Mouse (Mus musculus) embryonic fibroblast, embryonic 13.5 days (primary cell): ENCODE results near the gene Bbs5. TPM values are rescaled to one million over a fixed set of nuclear protein-coding genes. Genes with fewer than 3 reads are reported as not detected.
A peak's percentile ranks its signal among the peaks of the same experiment; 100 is the strongest.

Source experiments
- H3K27ac ChIP-seq: 2 replicates; pipeline ENCODE4 v1.5.1; 2012; ENCODE audit warnings: low read length, control low read depth, inconsistent platforms; ENCODE audit not compliant: insufficient read depth
- H3K4me1 ChIP-seq: 2 replicates; pipeline ENCODE4 v1.6.1; 2011; ENCODE audit warnings: low read length; ENCODE audit not compliant: control insufficient read depth, insufficient read depth
- H3K4me3 ChIP-seq: 2 replicates; pipeline ENCODE4 v1.5.1; 2011; ENCODE audit warnings: mild to moderate bottlenecking, control low read depth, low read length; ENCODE audit not compliant: insufficient read depth
- CTCF ChIP-seq: IDR thresholded peaks from 2 replicates; pipeline ENCODE4 v1.5.1; 2011; ENCODE audit warnings: mild to moderate bottlenecking, control low read depth, low read length, moderate library complexity, borderline replicate concordance; ENCODE audit not compliant: insufficient read depth
- POLR2A ChIP-seq: IDR thresholded peaks from 2 replicates; pipeline ENCODE4 v1.6.1; 2011; ENCODE audit warnings: low read depth, mild to moderate bottlenecking, control low read depth, low read length, moderate library complexity
- polyA plus RNA-seq: library from polyadenylated mRNA; stranded (reverse); fragments of >200 nt; gene quantifications from 2 replicates; pipeline ENCODE4 v1.2.4, GENCODE M21; 2011; ENCODE audit warnings: low read depth; ENCODE audit not compliant: missing spikeins, insufficient read length

Gene Bbs5
- polyA plus RNA-seq, 1 experiment = 19.3 TPM

GRCm38 (mm10) chr2:69684488-69684887 lies 37.5 kb downstream of the Bbs5 start:
- H3K4me1 ChIP-seq = no peaks in the 10 kb centered on the region
- no peak for TF ChIP-seq CTCF
- no peak for TF ChIP-seq POLR2A
- no peak overlapping the region for H3K27ac ChIP-seq
- H3K4me3 ChIP-seq = no peak overlapping the region

GRCm38 (mm10) chr2:69690214-69690613 lies 43.2 kb downstream of the Bbs5 start:
- TF ChIP-seq POLR2A (no peak), CTCF (no peak)
- H3K4me3 ChIP-seq = no peak overlapping the region
- H3K27ac ChIP-seq = no peak overlapping the region
- no peaks in the 10 kb centered on the region for H3K4me1 ChIP-seq

GRCm38 (mm10) chr2:69690843-69691242 lies 43.9 kb downstream of the Bbs5 start:
- no peak overlapping the region for H3K27ac ChIP-seq
- no peak overlapping the region for H3K4me3 ChIP-seq
- no peaks in the 10 kb centered on the region for H3K4me1 ChIP-seq
- TF ChIP-seq CTCF (no peak), POLR2A (no peak)

DNA sequence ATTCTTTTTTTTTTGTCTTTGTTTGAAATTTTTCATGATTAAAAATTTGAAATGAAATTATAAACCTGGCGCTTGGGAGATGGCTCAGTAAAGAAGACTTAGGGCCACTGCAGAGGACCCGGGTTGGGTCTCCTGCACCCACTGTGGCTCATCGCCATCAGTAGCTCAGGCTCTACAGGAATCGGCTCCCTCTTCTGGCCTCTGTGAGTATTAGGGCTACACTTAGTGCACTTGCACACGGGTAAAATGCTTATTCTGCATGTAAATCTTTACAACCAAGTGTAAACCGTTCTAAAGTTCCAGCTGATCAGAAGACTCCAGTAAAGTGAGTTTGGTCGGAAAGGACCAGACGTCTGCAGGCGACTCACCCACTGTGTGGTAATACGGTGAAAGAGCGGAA lies 46.5 kb downstream of the Bbs5 start:
- Histone ChIP-seq H3K4me3 (no peak overlapping the region), H3K4me1 (no peaks in the 10 kb centered on the region), H3K27ac (no peak overlapping the region)
- TF ChIP-seq CTCF (no peak), POLR2A (no peak)

- TF ChIP-seq CTCF = no peak
- TF ChIP-seq POLR2A = no peak
- no peak overlapping the region for H3K4me3 ChIP-seq
- no peak overlapping the region for H3K27ac ChIP-seq
- H3K4me1 ChIP-seq = no peaks in the 10 kb centered on the region
Measured at GRCm38 (mm10) chr2:69700446-69700845, 53.5 kb downstream of the Bbs5 start.

GRCm38 (mm10) chr2:69712171-69712570 lies 65.2 kb downstream of the Bbs5 start:
- Histone ChIP-seq H3K27ac (no peak overlapping the region), H3K4me3 (no peak overlapping the region), H3K4me1 (no peaks in the 10 kb centered on the region)
- no peak for TF ChIP-seq POLR2A
- no peak for TF ChIP-seq CTCF

GRCm38 (mm10) chr2:69712981-69713625 lies 66.1 kb downstream of the Bbs5 start, which contains the start of gene Fastkd1:
Fastkd1 (minus strand) TSS chr2:69713516.
- Histone ChIP-seq H3K4me1 (no peaks in the 10 kb centered on the region), H3K4me3 (peak within 1 kb of the TSS; percentile 82), H3K27ac (peak within 1 kb of the TSS; percentile 29; the same call in 1 of the 2 replicates)
- TF ChIP-seq POLR2A (peak; percentile 53), CTCF (no peak)

DNA sequence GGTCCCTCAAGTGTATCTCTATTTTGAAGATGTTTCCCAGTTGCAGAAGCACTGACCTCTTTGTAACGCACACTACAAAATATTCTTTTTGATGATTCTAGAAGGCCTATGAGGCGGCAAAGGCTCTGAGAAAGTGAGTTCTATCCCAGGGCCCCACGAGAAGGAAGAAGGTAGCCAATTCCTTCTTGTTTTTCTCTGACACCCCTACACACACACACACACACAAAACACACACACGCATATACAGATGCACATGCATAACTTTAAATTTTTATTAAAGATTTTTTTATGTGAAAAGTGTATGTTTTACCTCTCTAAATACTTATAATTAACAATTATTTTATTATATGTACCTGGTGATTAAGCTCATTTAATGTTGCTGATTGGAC lies 66.6 kb downstream of the Bbs5 start:
- no peak for TF ChIP-seq POLR2A
- no peak for TF ChIP-seq CTCF
- H3K4me1 ChIP-seq = no peaks in the 10 kb centered on the region

DNA sequence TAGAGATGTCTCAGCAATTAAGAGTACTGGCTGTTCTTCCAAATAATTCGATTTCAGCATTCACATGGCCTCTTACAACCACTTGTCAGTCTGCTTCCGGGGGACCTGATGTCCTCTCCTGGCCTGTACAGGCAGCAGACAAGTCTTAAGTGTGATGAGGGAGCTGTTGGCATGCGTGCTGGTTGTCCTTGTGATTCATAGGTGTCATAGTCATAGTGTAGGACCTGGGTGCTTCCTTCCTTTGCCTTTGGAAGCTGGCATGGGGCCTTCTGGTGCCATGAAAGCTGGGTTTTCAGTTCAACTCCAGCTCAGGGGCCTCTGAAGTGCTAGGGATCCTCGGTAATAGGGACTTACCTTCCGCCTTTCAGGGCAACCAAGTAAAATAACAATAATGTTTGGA lies 67.2 kb downstream of the Bbs5 start:
- Histone ChIP-seq H3K4me3 (no peak overlapping the region), H3K4me1 (no peaks in the 10 kb centered on the region), H3K27ac (no peak overlapping the region)
- TF ChIP-seq POLR2A (no peak), CTCF (no peak)

More for the DNA sequence above, 66.6 kb downstream of the Bbs5 start:
- H3K4me3 ChIP-seq = no peak overlapping the region
- no peak overlapping the region for H3K27ac ChIP-seq

DNA sequence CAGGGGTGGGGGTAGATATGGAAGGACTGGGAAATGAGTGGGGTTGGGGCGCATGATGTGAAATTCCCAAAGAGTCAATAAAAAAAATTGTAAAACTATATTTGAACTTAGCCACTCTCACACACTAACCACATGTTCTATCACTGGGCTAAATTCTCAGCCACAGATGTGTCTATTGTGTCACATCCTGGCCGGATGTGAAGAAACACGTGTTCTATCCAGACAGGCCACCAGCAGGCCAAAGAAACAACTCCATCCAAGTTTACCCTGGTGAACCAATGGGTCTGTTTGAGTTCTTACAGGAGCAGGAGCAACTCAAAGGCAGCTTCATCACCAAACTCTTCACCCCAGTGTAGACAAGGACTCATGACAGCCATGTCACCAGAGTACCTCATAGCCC lies 69.5 kb downstream of the Bbs5 start:
- TF ChIP-seq CTCF (no peak), POLR2A (no peak)
- no peak overlapping the region for H3K4me3 ChIP-seq
- H3K27ac ChIP-seq = no peak overlapping the region
- H3K4me1 ChIP-seq = no peaks in the 10 kb centered on the region

Other genes starting within 250 kb of the Bbs5 start
- 1.3 and 1.5 TPM in 2 replicates for gene Lrp2, start 61.1 kb upstream of the Bbs5 start, polyA plus RNA-seq
- 0.38 and 0.47 TPM in 2 replicates for gene Klhl41, start 22.9 kb downstream of the Bbs5 start, polyA plus RNA-seq
- gene Fastkd1, start 66.3 kb downstream of the Bbs5 start, polyA plus RNA-seq = 9.6 and 11.3 TPM in 2 replicates
- 130 and 149 TPM in 2 replicates for gene Ppig, start 75.4 kb downstream of the Bbs5 start, polyA plus RNA-seq
- gene Ccdc173, start 142.4 kb downstream of the Bbs5 start, polyA plus RNA-seq = 1.1 and 1.8 TPM in 2 replicates
- gene Phospho2, start 142.5 kb downstream of the Bbs5 start, polyA plus RNA-seq = 16.3 and 22.5 TPM in 2 replicates
- gene Klhl23, start 174.8 kb downstream of the Bbs5 start, polyA plus RNA-seq = 22.5 and 30.2 TPM in 2 replicates
- gene Ssb, start 214.4 kb downstream of the Bbs5 start, polyA plus RNA-seq = 259 and 260 TPM in 2 replicates
- gene Mettl5, start 238.4 kb downstream of the Bbs5 start, polyA plus RNA-seq = 14.4 and 17.0 TPM in 2 replicates